In the genomic region with DNA sequence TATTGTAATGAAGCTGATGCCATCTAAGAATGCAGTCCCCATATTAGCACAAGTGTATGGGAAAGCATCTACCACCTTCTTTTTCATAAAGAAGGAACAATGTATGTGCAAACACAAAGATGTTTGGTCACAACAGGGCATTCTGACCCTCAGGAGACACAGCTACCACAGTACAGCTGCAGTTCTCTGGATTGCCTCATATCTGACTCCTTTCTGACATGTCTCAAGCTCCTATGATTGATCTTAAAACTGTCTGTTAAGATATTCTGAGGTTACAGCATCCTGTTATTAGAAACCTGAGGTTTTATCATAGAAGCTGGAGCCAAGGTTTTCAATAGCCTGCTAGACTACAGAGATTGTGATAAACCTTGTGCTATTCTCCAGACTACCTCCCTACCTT, we compare ENCODE assay signal across 29 mouse cellular contexts.
"Had no signal": no experiment of that assay in that cellular context is flagged by ENCODE, and none has a peak within 500 bp of the region (broad histone marks: within the 10 kb centered on the region; RNA-seq: fewer than 3 reads in every experiment).

No protein-coding gene starts in this region.

- DNase-seq: left cerebral cortex, postnatal 4 days; liver; liver, embryonic 13.5 days; liver, postnatal 0 days; lung, adult 18-20 months; lung, adult 2 months; lung, embryonic 14.5 days; lung, postnatal 10 days; lung, postnatal 14 days; lung, postnatal 36 days; lung, postnatal 4 days; midbrain, embryonic 14.5 days had no signal

- H3K4me2 ChIP-seq: limb, embryonic 12.5 days; limb, embryonic 13.5 days; limb, embryonic 15.5 days; liver, embryonic 11.5 days; liver, embryonic 12.5 days; liver, embryonic 13.5 days; liver, embryonic 15.5 days; lung, embryonic 14.5 days; lung, embryonic 15.5 days; midbrain, embryonic 11.5 days; midbrain, embryonic 12.5 days; midbrain, embryonic 13.5 days; midbrain, embryonic 15.5 days had no signal

- H3K4me1 ChIP-seq: limb, embryonic 10.5 days; limb, embryonic 12.5 days; limb, embryonic 13.5 days; limb, embryonic 15.5 days; liver, embryonic 12.5 days; liver, embryonic 13.5 days; liver, embryonic 15.5 days; lung, embryonic 15.5 days; megakaryocyte, embryonic 14.5 days; midbrain, embryonic 10.5 days; midbrain, embryonic 12.5 days; midbrain, embryonic 13.5 days; midbrain, embryonic 15.5 days had no signal

- H3K27ac ChIP-seq: left cerebral cortex, adult 2 months; limb, embryonic 10.5 days; limb, embryonic 12.5 days; limb, embryonic 13.5 days; limb, embryonic 15.5 days; liver, embryonic 12.5 days; liver, embryonic 13.5 days; liver, embryonic 14.5 days; liver, embryonic 15.5 days; lung, embryonic 15.5 days; macrophage; midbrain, embryonic 10.5 days; midbrain, embryonic 12.5 days; midbrain, embryonic 13.5 days; midbrain, embryonic 15.5 days had no signal

- H3K4me3 ChIP-seq: left cerebral cortex, adult 2 months; limb, embryonic 10.5 days; limb, embryonic 12.5 days; limb, embryonic 13.5 days; limb, embryonic 15.5 days; liver, embryonic 12.5 days; liver, embryonic 13.5 days; liver, embryonic 15.5 days; lung, embryonic 15.5 days; megakaryocyte, embryonic 14.5 days; midbrain, embryonic 10.5 days; midbrain, embryonic 12.5 days; midbrain, embryonic 13.5 days; midbrain, embryonic 15.5 days had no signal

- H3K27me3 ChIP-seq: limb, embryonic 12.5 days; limb, embryonic 13.5 days; limb, embryonic 15.5 days; liver, embryonic 12.5 days; liver, embryonic 13.5 days; liver, embryonic 15.5 days; lung, embryonic 15.5 days; megakaryocyte, embryonic 14.5 days; midbrain, embryonic 12.5 days; midbrain, embryonic 13.5 days; midbrain, embryonic 15.5 days had no signal

- H3K36me3 ChIP-seq: limb, embryonic 10.5 days; limb, embryonic 12.5 days; limb, embryonic 13.5 days; limb, embryonic 15.5 days; liver, embryonic 12.5 days; liver, embryonic 13.5 days; liver, embryonic 15.5 days; lung, embryonic 15.5 days; midbrain, embryonic 10.5 days; midbrain, embryonic 12.5 days; midbrain, embryonic 13.5 days; midbrain, embryonic 15.5 days had no signal
